Mouse (Mus musculus) megakaryocyte, embryonic 14.5 days (primary cell): Measurements from ENCODE around the gene Nudt15.

Source experiments
- FLI1 ChIP-seq: IDR thresholded peaks from 2 replicates; pipeline ENCODE4 v1.6.1; 2012; ENCODE audit warnings: low read length, inconsistent platforms, mixed read lengths
- GATA1 ChIP-seq: IDR thresholded peaks from 3 replicates; pipeline ENCODE4 v1.6.1; 2012; ENCODE audit warnings: mixed read lengths, low read length, inconsistent platforms, borderline replicate concordance

GRCm38 (mm10) chr14:73506283-73506682, 41.8 kb downstream of the Nudt15 start:
- TF ChIP-seq GATA1 (no peak), FLI1 (no peak)
